9 mouse cellular contexts compared by ENCODE assay signal in the genomic region with DNA sequence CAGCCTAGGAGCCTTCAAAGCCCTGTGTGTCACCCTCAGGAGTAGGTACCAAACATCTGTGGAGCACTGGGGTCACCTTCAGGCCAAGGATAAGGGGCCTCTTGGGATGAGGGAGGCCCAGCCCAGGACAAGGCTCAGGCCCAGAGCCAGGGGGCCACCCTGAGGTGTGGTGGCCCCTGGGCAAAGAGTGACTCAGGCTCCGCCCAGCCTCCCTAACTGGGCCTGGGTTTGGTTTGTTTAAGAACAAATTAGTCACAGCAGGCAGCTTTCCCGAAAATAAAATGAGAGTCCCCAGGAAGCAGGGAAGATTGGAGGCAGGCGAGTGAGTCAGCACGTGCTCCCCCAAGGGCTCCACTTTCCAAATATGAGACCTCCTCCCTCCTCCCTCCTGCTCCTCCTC. TPM values are rescaled to one million over a fixed set of nuclear protein-coding genes. Genes with fewer than 3 reads are reported as not detected.
A peak's percentile ranks its signal among the peaks of the same experiment; 100 is the strongest.
DNase-seq lines count a peak whose midpoint lies in the region; ATAC-seq and TF ChIP-seq lines count a peak whose summit lies in the region.
"Had no signal": no experiment of that assay in that cellular context is flagged by ENCODE, and none has a peak within 500 bp of the region (broad histone marks: within the 10 kb centered on the region; RNA-seq: fewer than 3 reads in every experiment).

No protein-coding gene starts in this region.

- no peak for TF ChIP-seq CTCF in Patski (IDR thresholded peaks at IDR 0.05)
- no peak for TF ChIP-seq CTCF in olfactory bulb, adult 2 months (IDR thresholded peaks at IDR 0.05; ENCODE audit: insufficient read depth, low read depth, low read length)

- no peaks in the 10 kb centered on the region for H3K9me3 ChIP-seq in kidney, embryonic 15.5 days (replicated peaks)
- H3K9me3 ChIP-seq in heart, embryonic 16.5 days (replicated peaks; ENCODE audit: control insufficient read depth, low read length), result no peaks in the 10 kb centered on the region
- H3K9me3 ChIP-seq: neural tube, embryonic 12.5 days had no signal

- H3K4me3 ChIP-seq in kidney, embryonic 15.5 days (replicated peaks), result no peak overlapping the region
- H3K4me3 ChIP-seq in heart, embryonic 16.5 days (ENCODE audit: low read length), result no peak overlapping the region
- H3K4me3 ChIP-seq in olfactory bulb, adult 2 months (ENCODE audit: insufficient read depth, low read depth, low read length), result no peak overlapping the region
- H3K4me3 ChIP-seq: neural tube, embryonic 12.5 days had no signal

- CTCF ChIA-PET in Patski (lab: Charles Lee), result no interaction called here

- H3K27me3 ChIP-seq in kidney, embryonic 15.5 days, result peaks cover 29% of the 10 kb centered on the region
- H3K27me3 ChIP-seq in Patski, result no peaks in the 10 kb centered on the region
- peaks cover 13% of the 10 kb centered on the region for H3K27me3 ChIP-seq in heart, embryonic 16.5 days (ENCODE audit: control insufficient read depth, insufficient read depth, low read length)

- in situ Hi-C loops in Patski (cut with MboI; ENCODE audit: low pct_unique_long_range_greater_than_20kb), result no loop called here

- no peak overlapping the region for H3K9ac ChIP-seq in kidney, embryonic 15.5 days
- no peak overlapping the region for H3K9ac ChIP-seq in heart, embryonic 16.5 days (ENCODE audit: low read length)
- H3K9ac ChIP-seq: neural tube, embryonic 12.5 days had no signal

- H3K4me1 ChIP-seq in kidney, embryonic 15.5 days, result peaks cover 64% of the 10 kb centered on the region
- peaks cover 34% of the 10 kb centered on the region for H3K4me1 ChIP-seq in heart, embryonic 16.5 days (ENCODE audit: control insufficient read depth, insufficient read depth, low read length)
- H3K4me1 ChIP-seq in olfactory bulb, adult 2 months (ENCODE audit: control insufficient read depth, insufficient read depth, low read length), result peaks cover 43% of the 10 kb centered on the region

- H3K36me3 ChIP-seq in kidney, embryonic 15.5 days, result no peaks in the 10 kb centered on the region
- H3K36me3 ChIP-seq in heart, embryonic 16.5 days (ENCODE audit: control insufficient read depth, insufficient read depth), result no peaks in the 10 kb centered on the region
- H3K36me3 ChIP-seq: neural tube, embryonic 12.5 days had no signal

- no peak for ATAC-seq in kidney, embryonic 15.5 days (replicated peaks; ENCODE audit: low FRiP score)
- peak; percentile 42 for ATAC-seq in Patski
- ATAC-seq in heart, embryonic 16.5 days (replicated peaks; ENCODE audit: extremely low read depth, insufficient read depth, low FRiP score), result no peak
- no peak for ATAC-seq in megakaryocyte progenitor cell, adult 5-6 weeks (replicated peaks; ENCODE audit: poor library complexity)

- 32% methylated on average over 4 of the region's 4 CpGs for WGBS in kidney, embryonic 15.5 days
- 50% methylated on average over 4 of the region's 4 CpGs for WGBS in heart, embryonic 16.5 days
- WGBS in olfactory bulb, adult 2 months, result 24% methylated on average over 4 of the region's 4 CpGs

- no peak overlapping the region for H3K4me2 ChIP-seq in kidney, embryonic 15.5 days
- H3K4me2 ChIP-seq in heart, embryonic 16.5 days (ENCODE audit: low read depth, low read length), result no peak overlapping the region
- H3K4me2 ChIP-seq: neural tube, embryonic 12.5 days had no signal

- peak overlapping the region; percentile 28; the same call in 1 of the 2 replicates for H3K27ac ChIP-seq in kidney, embryonic 15.5 days
- H3K27ac ChIP-seq in heart, embryonic 16.5 days (ENCODE audit: low read length), result peak overlapping the region; percentile 11; the same call in 1 of the 2 replicates
- H3K27ac ChIP-seq in olfactory bulb, adult 2 months (ENCODE audit: insufficient read depth, low read depth, low read length), result peak overlapping the region; percentile 95
- H3K27ac ChIP-seq: neural tube, embryonic 12.5 days had no signal

- POLR2A ChIA-PET in Patski (lab: Charles Lee), result interaction anchor here (1.4 kb wide), 1 partner anchor 30 kb away, joined by 4 read pairs; no protein-coding TSS in a partner anchor

- TF ChIP-seq POLR2A in olfactory bulb, adult 2 months (IDR thresholded peaks at IDR 0.05; ENCODE audit: insufficient read depth, low read depth, low read length), result no peak

- DNase-seq in kidney, postnatal 4 days, result no peak
- peak; percentile 80 for DNase-seq in Patski (ENCODE audit: low read depth, low spot score)
- DNase-seq in natural killer cell, adult 2 months (ENCODE audit: low spot score in 2 of 2), result no peak
- DNase-seq in kidney, adult 18-20 months, result no peak

RNA-seq across cellular contexts. Expression of gene Socs3, which starts 37.7 kb away (rescaled TPM):
- 14.1 and 15.2 TPM in 2 replicates for polyA plus RNA-seq in kidney, embryonic 15.5 days (2015; fragmentation: Nextera tagmentation; extraction: Ambion mirVana)
- 171 TPM for polyA plus RNA-seq in Patski (2021)
- polyA plus RNA-seq in heart, embryonic 16.5 days (2015; fragmentation: Nextera tagmentation; extraction: Ambion mirVana), result 7.2 and 8.2 TPM in 2 replicates
- polyA plus RNA-seq in olfactory bulb, adult 2 months (2012; ENCODE audit: insufficient read depth, insufficient read length, low replicate concordance, missing spikeins), result not detected in 2 replicates
- total RNA-seq in megakaryocyte progenitor cell, adult 5-6 weeks (2015), result 0.76 and 0.96 TPM in 2 replicates
- total RNA-seq in megakaryocyte progenitor cell, adult 5-6 weeks (2017), result 0.79 and 1.1 TPM in 2 replicates

RNA-seq across cellular contexts. Expression of gene Pgs1, which starts 53.9 kb away (rescaled TPM):
- polyA plus RNA-seq in kidney, embryonic 15.5 days (2015; fragmentation: Nextera tagmentation; extraction: Ambion mirVana), result 34.1 and 38.9 TPM in 2 replicates
- 120 TPM for polyA plus RNA-seq in Patski (2021)
- 26.9 and 28.9 TPM in 2 replicates for polyA plus RNA-seq in heart, embryonic 16.5 days (2015; fragmentation: Nextera tagmentation; extraction: Ambion mirVana)
- not detected in 2 replicates for polyA plus RNA-seq in olfactory bulb, adult 2 months (2012; ENCODE audit: insufficient read depth, insufficient read length, low replicate concordance, missing spikeins)
- 13.0 and 14.7 TPM in 2 replicates for total RNA-seq in megakaryocyte progenitor cell, adult 5-6 weeks (2015)
- total RNA-seq in megakaryocyte progenitor cell, adult 5-6 weeks (2017), result 15.6 and 18.7 TPM in 2 replicates

RNA-seq across cellular contexts. Expression of gene Tha1, which starts 58.9 kb away (rescaled TPM):
- polyA plus RNA-seq in kidney, embryonic 15.5 days (2015; fragmentation: Nextera tagmentation; extraction: Ambion mirVana), result 5.3 TPM in 2 replicates
- 10.6 TPM for polyA plus RNA-seq in Patski (2021)
- 6.5 and 7.4 TPM in 2 replicates for polyA plus RNA-seq in heart, embryonic 16.5 days (2015; fragmentation: Nextera tagmentation; extraction: Ambion mirVana)
- not detected in 2 replicates for polyA plus RNA-seq in olfactory bulb, adult 2 months (2012; ENCODE audit: insufficient read depth, insufficient read length, low replicate concordance, missing spikeins)
- 2.9 and 4.1 TPM in 2 replicates for total RNA-seq in megakaryocyte progenitor cell, adult 5-6 weeks (2015)
- total RNA-seq in megakaryocyte progenitor cell, adult 5-6 weeks (2017), result 3.1 and 4.6 TPM in 2 replicates

Comparison
In these comparisons a context has a peak if more than half of its experiments do, and no peak if none do; other contexts are left out.
1. H3K27ac ChIP-seq: peak in every context shown above with its lines; median percentile 95 in olfactory bulb, adult 2 months; 28 in kidney, embryonic 15.5 days; 11 in heart, embryonic 16.5 days.
2. RNA of gene Socs3, which starts 37.7 kb away (polyA plus RNA-seq): 171 TPM in Patski (single experiment); 14.1 to 15.2 TPM in kidney, embryonic 15.5 days, 7.2 to 8.2 TPM in heart, embryonic 16.5 days and not detected in olfactory bulb, adult 2 months; every median in the first group is over 10 times any median in the second.